Mouse (Mus musculus) cortical plate, adult 2 months (tissue): Measurements from ENCODE around the gene Ddit4l. TPM values are rescaled to one million over a fixed set of nuclear protein-coding genes. Genes with fewer than 3 reads are reported as not detected.
"Not testable (repeated sequence)": the region's sequence is repeated elsewhere in the genome, so short reads cannot be mapped to it uniquely, and the experiment has no call there.

Experiments used
- H3K27ac ChIP-seq: fragments of 200-500 bp; 2 replicates; pipeline ENCODE4 v1.5.1; 2012; ENCODE audit warnings: low read length, control low read depth, inconsistent platforms; ENCODE audit not compliant: insufficient read depth
- H3K4me1 ChIP-seq: fragments of 200-500 bp; 2 replicates; pipeline ENCODE4 v1.6.1; 2011; ENCODE audit warnings: low read length; ENCODE audit not compliant: control insufficient read depth, insufficient read depth
- H3K4me3 ChIP-seq: fragments of 200-500 bp; 2 replicates; pipeline ENCODE4 v1.5.1; 2011; ENCODE audit warnings: mild to moderate bottlenecking, low read length, control low read depth; ENCODE audit not compliant: insufficient read depth
- CTCF ChIP-seq: fragments of 200-500 bp; IDR thresholded peaks from 2 replicates; pipeline ENCODE4 v1.5.1; 2011; ENCODE audit warnings: mild to moderate bottlenecking, control low read depth, low read length; ENCODE audit not compliant: insufficient read depth; ENCODE audit errors: extremely low read depth
- POLR2A ChIP-seq: fragments of 200-500 bp; IDR thresholded peaks from 2 replicates; pipeline ENCODE4 v1.6.1; 2011; ENCODE audit warnings: mild to moderate bottlenecking, low read length, control low read depth; ENCODE audit not compliant: insufficient read depth; ENCODE audit errors: extremely low read depth
- polyA plus RNA-seq: library from polyadenylated mRNA; depleted of rRNA; stranded (reverse); fragments of >200 nt; gene quantifications from 2 replicates; pipeline ENCODE4 v1.2.3, GENCODE M21; 2012; rRNA removed

Gene Ddit4l
- 37.7 and 45.3 TPM in 2 replicates for polyA plus RNA-seq

DNA sequence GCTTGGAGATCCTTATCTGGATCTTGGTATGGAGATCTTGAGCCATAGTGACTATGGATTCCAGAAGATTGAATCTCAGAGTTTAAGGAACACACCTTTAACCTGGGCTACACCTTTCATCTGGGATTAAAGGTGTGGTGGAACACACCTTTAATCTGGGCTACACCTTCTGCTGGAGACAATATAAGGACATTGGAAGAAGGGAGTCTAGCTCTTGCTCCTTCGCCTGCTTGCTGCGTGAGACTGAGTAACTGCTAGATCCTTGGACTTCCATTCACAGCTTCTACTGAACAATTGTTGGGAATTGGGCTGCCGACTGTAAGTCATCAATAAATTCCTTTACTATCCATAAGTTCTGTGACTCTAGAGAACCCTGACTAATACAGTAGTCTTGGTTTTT is at the start of gene Ddit4l:
Gene Ddit4l (plus strand): TSS at position 301 of the 400 bp plus-strand sequence.
- not testable (repeated sequence) for H3K4me3 ChIP-seq, H3K4me1 ChIP-seq, H3K27ac ChIP-seq

DNA sequence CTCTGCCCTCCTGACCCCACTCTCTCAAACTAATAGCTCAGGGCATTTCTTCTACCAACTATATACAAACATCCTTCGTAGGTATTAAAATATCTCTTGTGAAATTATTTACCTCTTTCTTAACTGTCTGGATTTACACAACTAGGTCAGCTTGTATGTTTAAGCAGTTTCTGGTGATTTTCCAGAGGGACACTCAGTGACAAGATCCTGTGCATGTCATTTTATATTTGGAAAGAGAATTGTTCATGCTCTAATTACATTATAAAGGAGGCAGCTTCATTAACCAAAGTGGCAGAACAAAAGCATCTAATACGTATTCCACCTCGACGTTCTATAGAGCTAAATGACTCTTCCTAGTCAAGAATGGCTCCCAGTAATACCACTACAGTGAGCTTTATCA is 45.3 kb upstream of the Ddit4l start:
- H3K4me3 ChIP-seq, result no peak overlapping the region
- TF ChIP-seq POLR2A, result no peak
- no peak for TF ChIP-seq CTCF
- no peak overlapping the region for H3K27ac ChIP-seq
- no peaks in the 10 kb centered on the region for H3K4me1 ChIP-seq

DNA sequence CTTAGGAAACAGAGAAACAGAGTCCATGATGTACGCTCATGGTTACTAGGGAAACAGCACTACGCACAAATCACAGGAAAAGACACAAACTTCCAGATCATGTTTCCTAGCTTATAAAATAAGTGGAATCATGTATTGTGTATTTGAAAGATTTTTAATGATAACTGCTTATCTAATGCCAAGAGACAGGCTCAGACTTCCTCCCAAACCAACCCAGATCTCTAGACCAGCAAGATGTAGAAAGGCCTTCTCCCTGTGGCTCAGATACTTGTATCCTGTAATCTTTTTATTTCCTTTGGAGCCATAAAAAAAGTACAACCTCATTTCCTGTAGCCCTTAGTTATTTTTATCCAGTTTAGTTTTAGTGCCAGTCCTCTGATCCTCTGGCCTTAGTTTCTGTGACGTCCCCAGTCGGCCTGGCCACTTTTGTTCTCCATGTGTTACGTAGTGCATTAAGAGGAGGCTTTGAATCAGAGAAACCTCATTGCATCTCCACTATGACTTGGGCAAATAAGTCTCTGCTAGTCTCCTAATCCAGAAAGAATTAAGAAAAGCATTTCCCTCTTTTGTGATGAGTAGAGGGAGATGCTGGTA is 34.9 kb upstream of the Ddit4l start:
- TF ChIP-seq POLR2A (no peak), CTCF (no peak)
- Histone ChIP-seq H3K27ac (no peak overlapping the region), H3K4me3 (no peak overlapping the region), H3K4me1 (no peaks in the 10 kb centered on the region)

DNA sequence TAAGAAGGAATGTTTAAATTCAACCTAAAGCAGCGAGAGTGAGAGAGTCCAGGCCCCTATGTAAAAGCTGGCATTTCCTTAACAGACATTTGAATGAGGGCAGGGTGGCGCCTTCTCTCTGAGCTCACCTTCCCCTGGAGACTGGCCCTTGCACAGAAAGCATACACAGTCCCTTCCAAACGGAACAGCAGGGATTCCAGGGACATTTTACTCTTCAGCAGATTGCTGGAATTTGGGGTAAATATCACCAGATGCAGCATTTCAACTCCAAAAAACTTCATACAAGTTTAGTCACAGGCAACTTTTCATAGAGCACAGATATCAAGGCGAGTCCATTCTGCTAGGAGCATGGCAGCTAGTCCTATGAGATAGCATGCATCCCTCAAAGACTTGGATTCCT is 31.6 kb upstream of the Ddit4l start:
- H3K27ac ChIP-seq, result no peak overlapping the region
- H3K4me3 ChIP-seq, result no peak overlapping the region
- no peaks in the 10 kb centered on the region for H3K4me1 ChIP-seq
- TF ChIP-seq POLR2A (no peak), CTCF (no peak)

DNA sequence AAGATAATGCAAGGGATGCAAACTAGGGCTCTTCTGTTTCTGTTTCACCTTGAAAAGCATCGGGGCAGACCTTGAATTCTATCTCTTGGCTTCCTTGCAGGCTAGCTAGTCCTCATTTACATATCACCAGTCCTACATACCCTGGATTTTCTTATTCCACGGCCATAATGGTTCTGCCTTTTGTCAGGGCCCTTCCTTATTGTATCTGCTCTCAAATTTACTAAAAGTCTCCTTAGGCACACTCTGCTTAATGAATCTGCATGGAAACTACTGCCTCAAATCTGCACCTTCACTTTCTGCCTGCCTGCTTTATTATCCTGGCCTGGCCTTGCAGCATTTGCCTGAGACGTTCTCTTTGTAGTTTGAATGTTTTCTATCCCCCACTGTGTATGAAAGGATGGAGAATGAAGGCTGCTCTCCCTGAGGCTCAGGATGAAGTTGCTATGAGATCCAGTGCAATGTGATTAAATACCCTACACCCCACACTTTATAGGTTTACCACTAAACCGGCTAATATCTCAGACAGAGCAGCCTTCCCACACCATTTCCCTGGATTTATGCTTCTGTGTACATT is 27.0 kb upstream of the Ddit4l start:
- H3K4me1 ChIP-seq, result no peaks in the 10 kb centered on the region
- no peak overlapping the region for H3K4me3 ChIP-seq
- H3K27ac ChIP-seq, result no peak overlapping the region
- no peak for TF ChIP-seq CTCF
- no peak for TF ChIP-seq POLR2A

DNA sequence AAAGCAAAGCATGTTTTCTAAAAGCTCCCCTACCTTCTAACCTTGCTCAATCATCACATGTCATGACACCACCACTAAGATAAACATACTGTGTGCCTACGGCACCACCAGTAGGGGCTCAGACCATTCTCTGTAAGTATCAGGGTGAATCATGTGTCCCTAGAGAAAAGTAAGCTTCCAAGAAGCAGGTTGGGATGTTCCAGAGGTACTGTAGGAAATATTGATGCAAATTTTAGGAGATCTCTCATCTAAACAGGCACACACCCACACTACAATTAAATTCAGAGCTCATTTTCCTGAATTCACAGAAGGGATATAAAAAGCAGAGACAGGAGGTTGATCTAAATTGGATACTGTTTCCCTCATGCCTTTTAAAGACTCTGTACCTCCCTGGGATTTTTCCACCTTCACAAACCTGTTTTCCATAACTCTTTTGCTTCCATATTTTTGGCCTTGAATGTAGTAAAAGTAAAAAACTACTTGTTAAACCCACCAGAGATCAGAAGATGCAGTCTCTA is 12.4 kb upstream of the Ddit4l start:
- TF ChIP-seq CTCF (no peak), POLR2A (no peak)
- no peak overlapping the region for H3K4me3 ChIP-seq
- peaks cover 4% of the 10 kb centered on the region; the same call in 1 of the 2 replicates for H3K4me1 ChIP-seq
- peak overlapping the region; percentile 74; the same call in 1 of the 2 replicates for H3K27ac ChIP-seq

DNA sequence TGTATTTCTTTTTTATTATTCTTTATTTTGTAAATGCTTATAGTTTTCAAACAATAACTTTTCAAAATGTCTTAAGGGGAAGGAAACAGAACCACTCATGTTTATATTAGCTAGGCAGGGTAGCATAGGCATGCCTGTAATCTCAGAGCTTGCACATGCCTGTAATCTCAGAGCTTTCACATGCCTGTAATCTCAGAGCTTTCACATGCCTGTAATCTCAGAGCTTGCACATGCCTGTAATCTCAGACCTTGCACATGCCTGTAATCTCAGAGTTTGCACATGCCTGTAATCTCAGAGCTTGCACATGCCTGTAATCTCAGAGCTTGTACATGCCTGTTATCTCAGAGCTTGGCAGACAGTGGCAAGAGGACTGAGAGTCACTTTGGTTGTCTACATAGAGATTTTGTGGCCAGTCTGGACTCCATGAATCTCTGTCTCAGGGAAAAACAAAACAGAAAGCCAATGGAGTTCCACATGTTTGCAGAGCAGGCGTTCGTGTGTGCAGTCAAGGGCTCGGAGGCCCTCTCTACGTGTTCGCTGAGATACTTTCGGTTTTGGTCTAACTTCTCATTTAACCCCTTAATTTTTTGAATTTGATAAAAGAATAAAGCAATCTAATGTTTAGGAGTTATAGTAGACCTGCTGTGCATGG is 10.8 kb upstream of the Ddit4l start:
- Histone ChIP-seq H3K4me3 (no peak overlapping the region), H3K27ac (no peak overlapping the region), H3K4me1 (peaks cover 4% of the 10 kb centered on the region; the same call in 1 of the 2 replicates)
- no peak for TF ChIP-seq CTCF
- TF ChIP-seq POLR2A, result no peak

DNA sequence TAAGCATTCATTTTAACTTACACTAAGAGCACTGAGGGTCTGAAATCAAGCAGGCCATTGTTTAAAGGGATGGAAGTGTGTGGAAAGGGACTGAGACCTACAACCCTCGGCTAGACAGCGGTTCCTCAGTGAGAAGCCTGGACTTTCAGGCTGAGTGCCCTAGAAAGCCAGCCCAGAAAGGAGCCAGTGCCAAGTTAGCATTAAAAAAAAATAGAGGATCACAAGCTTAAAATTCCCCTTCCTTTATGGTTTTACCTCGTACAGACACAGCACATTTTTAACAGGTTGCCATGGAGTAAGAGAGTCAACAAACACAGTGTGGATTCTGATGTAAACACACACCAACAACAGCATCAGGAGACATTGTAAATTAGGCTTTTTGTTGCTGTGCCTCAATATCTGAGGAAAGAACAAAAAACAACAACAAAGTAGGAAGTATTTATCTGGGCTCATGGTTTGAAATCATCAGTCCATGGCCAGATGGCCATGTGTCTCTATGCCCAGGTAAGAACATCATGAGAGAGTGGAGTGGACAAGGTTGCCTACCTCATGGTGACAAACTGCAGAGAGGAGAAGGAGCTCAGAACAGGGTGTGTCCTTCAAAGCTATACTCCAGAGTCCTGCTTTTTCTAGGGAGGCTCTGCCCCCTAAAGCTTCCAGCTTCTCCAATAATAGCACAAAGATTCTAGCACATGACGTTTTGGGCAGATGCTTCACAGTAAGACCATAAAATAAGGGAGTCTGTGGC is 10.1 kb upstream of the Ddit4l start:
- TF ChIP-seq CTCF (no peak), POLR2A (no peak)
- no peak overlapping the region for H3K4me3 ChIP-seq
- H3K4me1 ChIP-seq, result peaks cover 4% of the 10 kb centered on the region; the same call in 1 of the 2 replicates
- H3K27ac ChIP-seq, result peak overlapping the region; percentile 73

DNA sequence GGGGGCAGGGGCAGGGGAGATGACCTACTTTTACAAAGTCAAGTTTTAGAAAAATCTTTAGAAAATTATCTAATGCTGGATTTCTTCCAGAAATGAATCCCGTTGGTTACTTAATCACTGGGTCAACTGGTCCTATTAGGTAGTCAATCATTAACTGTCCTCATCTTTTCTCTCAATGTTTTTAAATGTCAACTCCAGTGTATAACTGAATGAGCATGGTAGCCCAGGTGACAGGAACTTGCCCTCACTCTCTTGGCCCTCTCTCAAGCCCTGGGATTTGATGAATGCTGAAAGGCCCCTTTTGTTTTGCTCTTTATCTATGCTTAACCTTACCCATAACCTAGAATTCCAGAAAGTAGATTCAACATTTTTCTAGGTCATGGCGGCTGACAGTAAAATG is 9.4 kb upstream of the Ddit4l start:
- H3K27ac ChIP-seq, result no peak overlapping the region
- TF ChIP-seq CTCF (no peak), POLR2A (no peak)
- no peak overlapping the region for H3K4me3 ChIP-seq
- peaks cover 4% of the 10 kb centered on the region; the same call in 1 of the 2 replicates for H3K4me1 ChIP-seq
